Mouse (Mus musculus): Measurements from ENCODE around the gene Gtf3a. TPM values are rescaled to one million over a fixed set of nuclear protein-coding genes. Genes with fewer than 3 reads are reported as not detected.
"Not testable (repeated sequence)": the region's sequence is repeated elsewhere in the genome, so short reads cannot be mapped to it uniquely, and the experiment has no call there.

Gtf3a gene
- total RNA-seq, 2 experiments from 2014 or later = 25.3 to 26.0 TPM

GRCm38 (mm10) chr5:146939109-146939796 is 9.2 kb upstream of the Gtf3a start:
- intact Hi-C loops (cut with DNase I) = no loop called here
- DNase-seq (ENCODE audit: extremely low spot score in 1 of 2, low spot score in 2 of 2) = no peak
- Histone ChIP-seq H3K27ac (no peak overlapping the region), H3K4me3 (no peak overlapping the region)
- TF ChIP-seq CTCF (IDR thresholded peaks at IDR 0.05) = peak; percentile 35

GRCm38 (mm10) chr5:146940219-146940618 is 8.2 kb upstream of the Gtf3a start:
- no peak overlapping the region for H3K4me3 ChIP-seq
- TF ChIP-seq CTCF (IDR thresholded peaks at IDR 0.05) = peak; percentile 85
- H3K27ac ChIP-seq = no peak overlapping the region
- intact Hi-C loops (cut with DNase I) = loop anchor here (1.0 kb wide), 1 partner anchor 287 kb away; no protein-coding TSS in a partner anchor
- no peak for DNase-seq (ENCODE audit: extremely low spot score in 1 of 2, low spot score in 2 of 2)

GRCm38 (mm10) chr5:146941939-146942338 is 6.5 kb upstream of the Gtf3a start:
- DNase-seq (ENCODE audit: extremely low spot score in 1 of 2, low spot score in 2 of 2); H3K4me3 ChIP-seq; intact Hi-C loops (cut with DNase I); H3K27ac ChIP-seq: not testable (repeated sequence)

GRCm38 (mm10) chr5:146942965-146943364 is 5.5 kb upstream of the Gtf3a start:
- intact Hi-C loops (cut with DNase I) = no loop called here
- H3K4me3 ChIP-seq = no peak overlapping the region
- DNase-seq (ENCODE audit: extremely low spot score in 1 of 2, low spot score in 2 of 2) = no peak
- no peak for TF ChIP-seq CTCF (IDR thresholded peaks at IDR 0.05)
- no peak overlapping the region for H3K27ac ChIP-seq

GRCm38 (mm10) chr5:146944568-146944967 is 3.9 kb upstream of the Gtf3a start:
- Histone ChIP-seq H3K4me3 (no peak overlapping the region), H3K27ac (no peak overlapping the region)
- intact Hi-C loops (cut with DNase I) = no loop called here
- no peak for DNase-seq (ENCODE audit: extremely low spot score in 1 of 2, low spot score in 2 of 2)
- TF ChIP-seq CTCF (IDR thresholded peaks at IDR 0.05) = peak; percentile 24

- intact Hi-C loops (cut with DNase I) = no loop called here
- DNase-seq (ENCODE audit: extremely low spot score in 1 of 2, low spot score in 2 of 2) = no peak
- TF ChIP-seq CTCF (IDR thresholded peaks at IDR 0.05) = no peak
- H3K4me3 ChIP-seq = no peak overlapping the region
- no peak overlapping the region for H3K27ac ChIP-seq
Observed at GRCm38 (mm10) chr5:146946682-146947081, 1.8 kb upstream of the Gtf3a start.

GRCm38 (mm10) chr5:146947497-146947896 is 960 bp upstream of the Gtf3a start:
- no peak for DNase-seq (ENCODE audit: extremely low spot score in 1 of 2, low spot score in 2 of 2)
- no peak for TF ChIP-seq CTCF (IDR thresholded peaks at IDR 0.05)
- no peak overlapping the region for H3K27ac ChIP-seq
- no peak overlapping the region for H3K4me3 ChIP-seq
- intact Hi-C loops (cut with DNase I) = no loop called here

- intact Hi-C loops (cut with DNase I) = no loop called here
- no peak for DNase-seq (ENCODE audit: extremely low spot score in 1 of 2, low spot score in 2 of 2)
Observed at GRCm38 (mm10) chr5:146948041-146948507, 383 bp upstream of the Gtf3a start.

GRCm38 (mm10) chr5:146954576-146954975 is 6.1 kb downstream of the Gtf3a start:
- intact Hi-C loops (cut with DNase I) = no loop called here

More at GRCm38 (mm10) chr5:146948041-146948507, 383 bp upstream of the Gtf3a start:
- Histone ChIP-seq H3K4me3 (peak overlapping the region; percentile 75), H3K27ac (peak overlapping the region; percentile 88)
- TF ChIP-seq CTCF (IDR thresholded peaks at IDR 0.05) = no peak

GRCm38 (mm10) chr5:146955651-146956050 is 7.2 kb downstream of the Gtf3a start:
- TF ChIP-seq CTCF (IDR thresholded peaks at IDR 0.05) = no peak
- no peak for DNase-seq (ENCODE audit: extremely low spot score in 1 of 2, low spot score in 2 of 2)
- intact Hi-C loops (cut with DNase I) = no loop called here
- Histone ChIP-seq H3K4me3 (no peak overlapping the region), H3K27ac (no peak overlapping the region)

More at GRCm38 (mm10) chr5:146954576-146954975, 6.1 kb downstream of the Gtf3a start:
- TF ChIP-seq CTCF (IDR thresholded peaks at IDR 0.05) = no peak
- no peak overlapping the region for H3K27ac ChIP-seq
- H3K4me3 ChIP-seq = no peak overlapping the region
- DNase-seq (ENCODE audit: extremely low spot score in 1 of 2, low spot score in 2 of 2) = no peak

- TF ChIP-seq CTCF (IDR thresholded peaks at IDR 0.05) = no peak
- Histone ChIP-seq H3K27ac (no peak overlapping the region), H3K4me3 (no peak overlapping the region)
- DNase-seq (ENCODE audit: extremely low spot score in 1 of 2, low spot score in 2 of 2) = no peak
- intact Hi-C loops (cut with DNase I) = no loop called here
Observed at GRCm38 (mm10) chr5:146956678-146957077, 8.2 kb downstream of the Gtf3a start.

GRCm38 (mm10) chr5:146963118-146963936 is 14.9 kb downstream of the Gtf3a start, which contains the start of gene Mtif3:
Gene Mtif3, minus strand, starts transcription at chr5:146963800.
- intact Hi-C loops (cut with DNase I) = loop anchor here (5.0 kb wide), 1 partner anchor 114 kb away; the partner anchor contains the start of genes Lnx2 and Polr1d
- peak within 1 kb of the TSS; percentile 60 for H3K4me3 ChIP-seq
- DNase-seq (ENCODE audit: extremely low spot score in 1 of 2, low spot score in 2 of 2) = peak; percentile 86
- TF ChIP-seq CTCF (IDR thresholded peaks at IDR 0.05) = no peak
- peak within 1 kb of the TSS; percentile 83 for H3K27ac ChIP-seq
